Mouse (Mus musculus) small intestine, adult 10 weeks (tissue): ENCODE results near the gene Tff1. TPM values are rescaled to one million over a fixed set of nuclear protein-coding genes. Genes with fewer than 3 reads are reported as not detected.

Source experiments
- polyA plus RNA-seq: library from polyadenylated mRNA; stranded (reverse); fragments of 350-450 nt; fragmentation: Illumina TruSeq; extraction: RNeasy Lipid Tissue Mini Kit (QIAGEN cat#74804); gene quantifications from one replicate; pipeline ENCODE4 v1.2.3, GENCODE M21; 2014; ENCODE audit warnings: low replicate concordance

Tff1 gene
- not detected for polyA plus RNA-seq

GRCm38 (mm10) chr17:31165127-31165526, at the start of gene Tff1:
Gene Tff1 (minus strand): TSS chr17:31165277.

GRCm38 (mm10) chr17:31207771-31208334, 42.8 kb upstream of the Tff1 start, which contains the start of gene Ubash3a:
Gene Ubash3a (plus strand): TSS chr17:31207873.

GRCm38 (mm10) chr17:31198877-31199276, 33.8 kb upstream of the Tff1 start, which contains the start of gene Tmprss3:
Gene Tmprss3 (minus strand): TSS chr17:31198977.

GRCm38 (mm10) chr17:31144040-31145037, 20.7 kb downstream of the Tff1 start, which contains the start of gene Tff2:
Gene Tff2 (minus strand): TSS chr17:31144282.

GRCm38 (mm10) chr17:31129452-31129851, 35.6 kb downstream of the Tff1 start, which contains the start of gene Tff3:
Gene Tff3 (minus strand): TSS chr17:31129646.

Other genes with a start within 250 kb of the Tff1 start
- gene Umodl1, start 210.6 kb downstream of the Tff1 start, polyA plus RNA-seq: not detected
- gene Abcg1, start 107.6 kb downstream of the Tff1 start, polyA plus RNA-seq: 1.0 TPM
- gene Tff3, start 35.6 kb downstream of the Tff1 start, polyA plus RNA-seq: 10.6 TPM
- 11.3 TPM for gene Tff2, start 21.0 kb downstream of the Tff1 start, polyA plus RNA-seq
- gene Tmprss3, start 33.7 kb upstream of the Tff1 start, polyA plus RNA-seq: not detected
- not detected for gene Ubash3a, start 42.6 kb upstream of the Tff1 start, polyA plus RNA-seq
- not detected for gene Rsph1, start 112.1 kb upstream of the Tff1 start, polyA plus RNA-seq
- 3.2 TPM for gene Slc37a1, start 121.5 kb upstream of the Tff1 start, polyA plus RNA-seq
- 23.2 TPM for gene Pde9a, start 220.9 kb upstream of the Tff1 start, polyA plus RNA-seq